Mouse (Mus musculus) limb, embryonic 12.5 days (tissue): ENCODE data around the gene Ugt1a6a. TPM values are rescaled to one million over a fixed set of nuclear protein-coding genes. Genes with fewer than 3 reads are reported as not detected.
"Not testable (repeated sequence)": the region's sequence is repeated elsewhere in the genome, so short reads cannot be mapped to it uniquely, and the experiment has no call there.

Source experiments
- ATAC-seq: fragments of 200-750 bp; cut with Nextera tagmentation; 2 replicates; pipeline ENCODE4 v1.8.0; 2017; ENCODE audit warnings: low read depth, moderate TSS enrichment; ENCODE audit not compliant: insufficient number of reproducible peaks, insufficient read depth, low FRiP score, low TSS enrichment
- H3K27ac ChIP-seq: fragments of 300-500 bp; sonication (generic); 2 replicates; pipeline ENCODE4 v1.5.1; 2016; ENCODE audit warnings: mild to moderate bottlenecking, moderate library complexity
- H3K27me3 ChIP-seq: fragments of 300-500 bp; sonication (generic); 2 replicates; pipeline ENCODE4 v1.6.1; 2016; ENCODE audit warnings: mild to moderate bottlenecking, moderate library complexity
- H3K36me3 ChIP-seq: fragments of 300-500 bp; sonication (generic); 2 replicates; pipeline ENCODE4 v1.6.1; 2016; ENCODE audit warnings: mild to moderate bottlenecking, moderate library complexity
- H3K4me1 ChIP-seq: fragments of 300-500 bp; sonication (generic); replicated peaks from 2 replicates; pipeline ENCODE4 v1.6.1; 2016
- H3K4me2 ChIP-seq: fragments of 300-500 bp; sonication (generic); 2 replicates; pipeline ENCODE4 v1.6.1; 2016; ENCODE audit warnings: mild to moderate bottlenecking, moderate library complexity
- H3K4me3 ChIP-seq: fragments of 300-500 bp; sonication (generic); replicated peaks from 2 replicates; pipeline ENCODE4 v1.5.1; 2016; ENCODE audit warnings: mild to moderate bottlenecking
- H3K9ac ChIP-seq: fragments of 300-500 bp; sonication (generic); replicated peaks from 2 replicates; pipeline ENCODE4 v1.6.1; 2016; ENCODE audit warnings: mild to moderate bottlenecking, moderate library complexity
- H3K9me3 ChIP-seq: fragments of 300-500 bp; sonication (generic); 2 replicates; pipeline ENCODE4 v1.6.1; 2016; ENCODE audit warnings: mild to moderate bottlenecking, moderate library complexity
- WGBS: fragments of 180-500 bp; shearing (Covaris S2); methylation state at CpG from one replicate; pipeline ENCODE4 v1.1.7; 2016; 5-methylcytosine and 5-hydroxymethylcytosine counted together
- polyA plus RNA-seq: library from polyadenylated mRNA; unstranded; fragments of >200 nt; fragmentation: Nextera tagmentation; extraction: Ambion mirVana; gene quantifications from 2 replicates; pipeline ENCODE4 v1.2.1, GENCODE M21; 2016

The Ugt1a6a gene
- polyA plus RNA-seq, 1 experiment from 2014 or later, result 0.51 TPM

GRCm38 (mm10) chr1:88223591-88223990, 89.0 kb downstream of the Ugt1a6a start:
- no peak for ATAC-seq
- Histone ChIP-seq H3K36me3 (no peaks in the 10 kb centered on the region), H3K9ac (no peak overlapping the region), H3K4me1 (no peaks in the 10 kb centered on the region), H3K27ac (no peak overlapping the region), H3K4me3 (no peak overlapping the region), H3K9me3 (peaks cover 34% of the 10 kb centered on the region), H3K27me3 (no peaks in the 10 kb centered on the region), H3K4me2 (no peak overlapping the region)
- 53% methylated on average over 1 of the region's 1 CpGs for WGBS

GRCm38 (mm10) chr1:88224029-88224776, 89.6 kb downstream of the Ugt1a6a start:
- Histone ChIP-seq H3K4me3 (no peak overlapping the region), H3K27me3 (no peaks in the 10 kb centered on the region), H3K9ac (no peak overlapping the region), H3K4me1 (no peaks in the 10 kb centered on the region), H3K27ac (no peak overlapping the region), H3K36me3 (no peaks in the 10 kb centered on the region), H3K4me2 (no peak overlapping the region), H3K9me3 (peaks cover 40% of the 10 kb centered on the region)
- no peak for ATAC-seq
- 66% methylated on average over 2 of the region's 2 CpGs for WGBS

GRCm38 (mm10) chr1:88225301-88225700, 90.7 kb downstream of the Ugt1a6a start:
- not testable (repeated sequence) for ATAC-seq, H3K9ac ChIP-seq, H3K4me2 ChIP-seq, H3K27me3 ChIP-seq, H3K4me1 ChIP-seq, H3K27ac ChIP-seq, H3K4me3 ChIP-seq, H3K36me3 ChIP-seq
- WGBS, result 36% methylated on average over 2 of the region's 2 CpGs
- peaks cover 51% of the 10 kb centered on the region for H3K9me3 ChIP-seq

GRCm38 (mm10) chr1:88225741-88226140, 91.1 kb downstream of the Ugt1a6a start:
- no peaks in the 10 kb centered on the region for H3K27me3 ChIP-seq
- H3K9me3 ChIP-seq, result peaks cover 55% of the 10 kb centered on the region
- ATAC-seq, result no peak

GRCm38 (mm10) chr1:88226670-88227379, 92.2 kb downstream of the Ugt1a6a start, which contains the start of gene Mroh2a:
Gene Mroh2a (plus strand): TSS chr1:88226986.
- Histone ChIP-seq H3K9me3 (peaks cover 66% of the 10 kb centered on the region), H3K27ac (no peak within 1 kb of the TSS), H3K4me3 (no peak within 1 kb of the TSS), H3K36me3 (no peaks in the 10 kb centered on the region), H3K4me2 (no peak within 1 kb of the TSS), H3K4me1 (no peaks in the 10 kb centered on the region), H3K9ac (no peak within 1 kb of the TSS), H3K27me3 (no peaks in the 10 kb centered on the region)
- WGBS, result 58% methylated on average over 5 of the region's 5 CpGs
- ATAC-seq, result no peak

More at GRCm38 (mm10) chr1:88225741-88226140, 91.1 kb downstream of the Ugt1a6a start:
- H3K4me1 ChIP-seq, result no peaks in the 10 kb centered on the region
- no peaks in the 10 kb centered on the region for H3K36me3 ChIP-seq
- H3K4me3 ChIP-seq, result no peak overlapping the region
- H3K27ac ChIP-seq, result no peak overlapping the region
- H3K9ac ChIP-seq, result no peak overlapping the region
- H3K4me2 ChIP-seq, result no peak overlapping the region

- Histone ChIP-seq H3K27ac (no peak overlapping the region), H3K4me3 (no peak overlapping the region), H3K9me3 (peaks cover 73% of the 10 kb centered on the region), H3K36me3 (no peaks in the 10 kb centered on the region), H3K27me3 (no peaks in the 10 kb centered on the region), H3K4me1 (no peaks in the 10 kb centered on the region), H3K4me2 (no peak overlapping the region), H3K9ac (no peak overlapping the region)
- 61% methylated on average over 2 of the region's 2 CpGs for WGBS
- ATAC-seq, result no peak
These were observed 92.9 kb downstream of the Ugt1a6a start for GRCm38 (mm10) chr1:88227482-88227881.

- ATAC-seq, result no peak
- Histone ChIP-seq H3K4me3 (no peak overlapping the region), H3K27ac (no peak overlapping the region), H3K27me3 (no peaks in the 10 kb centered on the region), H3K36me3 (no peaks in the 10 kb centered on the region), H3K4me2 (no peak overlapping the region), H3K9ac (no peak overlapping the region), H3K9me3 (peaks cover 79% of the 10 kb centered on the region), H3K4me1 (no peaks in the 10 kb centered on the region)
- 69% methylated on average over 7 of the region's 7 CpGs for WGBS
These were observed 93.5 kb downstream of the Ugt1a6a start for GRCm38 (mm10) chr1:88228121-88228520.

- Histone ChIP-seq H3K27me3 (no peaks in the 10 kb centered on the region), H3K4me3 (no peak overlapping the region), H3K9ac (no peak overlapping the region), H3K36me3 (no peaks in the 10 kb centered on the region), H3K4me1 (no peaks in the 10 kb centered on the region), H3K9me3 (peaks cover 94% of the 10 kb centered on the region), H3K4me2 (no peak overlapping the region), H3K27ac (no peak overlapping the region)
- 83% methylated on average over 3 of the region's 3 CpGs for WGBS
- ATAC-seq, result no peak
These were observed 95.0 kb downstream of the Ugt1a6a start for GRCm38 (mm10) chr1:88229566-88229965.

- Histone ChIP-seq H3K36me3 (no peaks in the 10 kb centered on the region), H3K4me3 (no peak overlapping the region), H3K27me3 (no peaks in the 10 kb centered on the region), H3K4me1 (no peaks in the 10 kb centered on the region), H3K9ac (no peak overlapping the region), H3K9me3 (peaks cover 98% of the 10 kb centered on the region), H3K4me2 (no peak overlapping the region), H3K27ac (no peak overlapping the region)
- ATAC-seq, result no peak
- WGBS, result 85% methylated on average over 5 of the region's 5 CpGs
These were observed 95.4 kb downstream of the Ugt1a6a start for GRCm38 (mm10) chr1:88229986-88230385.

GRCm38 (mm10) chr1:88230421-88230820, 95.8 kb downstream of the Ugt1a6a start:
- H3K27me3 ChIP-seq, result no peaks in the 10 kb centered on the region
- H3K9me3 ChIP-seq, result peaks cover 100% of the 10 kb centered on the region
- no peak overlapping the region for H3K4me3 ChIP-seq
- ATAC-seq, result no peak
- no peaks in the 10 kb centered on the region for H3K36me3 ChIP-seq
- 72% methylated on average over 7 of the region's 7 CpGs for WGBS
- H3K4me2 ChIP-seq, result no peak overlapping the region
- H3K27ac ChIP-seq, result no peak overlapping the region
- no peak overlapping the region for H3K9ac ChIP-seq
- H3K4me1 ChIP-seq, result no peaks in the 10 kb centered on the region

- Histone ChIP-seq H3K4me2 (no peak overlapping the region), H3K9ac (no peak overlapping the region), H3K27ac (no peak overlapping the region), H3K4me3 (no peak overlapping the region), H3K9me3 (peaks cover 100% of the 10 kb centered on the region), H3K4me1 (no peaks in the 10 kb centered on the region), H3K27me3 (no peaks in the 10 kb centered on the region), H3K36me3 (no peaks in the 10 kb centered on the region)
- WGBS, result 78% methylated on average over 6 of the region's 6 CpGs
- ATAC-seq, result no peak
These were observed 96.6 kb downstream of the Ugt1a6a start for GRCm38 (mm10) chr1:88230981-88231802.
